Mouse (Mus musculus): ENCODE data around the gene Pkd1. TPM values are rescaled to one million over a fixed set of nuclear protein-coding genes. Genes with fewer than 3 reads are reported as not detected.
A peak's percentile ranks its signal among the peaks of the same experiment; 100 is the strongest.

The Pkd1 gene
- 21.3 and 21.9 TPM in 2 replicates for polyA plus RNA-seq (2015; fragmentation: Nextera tagmentation; extraction: Ambion mirVana)

DNA sequence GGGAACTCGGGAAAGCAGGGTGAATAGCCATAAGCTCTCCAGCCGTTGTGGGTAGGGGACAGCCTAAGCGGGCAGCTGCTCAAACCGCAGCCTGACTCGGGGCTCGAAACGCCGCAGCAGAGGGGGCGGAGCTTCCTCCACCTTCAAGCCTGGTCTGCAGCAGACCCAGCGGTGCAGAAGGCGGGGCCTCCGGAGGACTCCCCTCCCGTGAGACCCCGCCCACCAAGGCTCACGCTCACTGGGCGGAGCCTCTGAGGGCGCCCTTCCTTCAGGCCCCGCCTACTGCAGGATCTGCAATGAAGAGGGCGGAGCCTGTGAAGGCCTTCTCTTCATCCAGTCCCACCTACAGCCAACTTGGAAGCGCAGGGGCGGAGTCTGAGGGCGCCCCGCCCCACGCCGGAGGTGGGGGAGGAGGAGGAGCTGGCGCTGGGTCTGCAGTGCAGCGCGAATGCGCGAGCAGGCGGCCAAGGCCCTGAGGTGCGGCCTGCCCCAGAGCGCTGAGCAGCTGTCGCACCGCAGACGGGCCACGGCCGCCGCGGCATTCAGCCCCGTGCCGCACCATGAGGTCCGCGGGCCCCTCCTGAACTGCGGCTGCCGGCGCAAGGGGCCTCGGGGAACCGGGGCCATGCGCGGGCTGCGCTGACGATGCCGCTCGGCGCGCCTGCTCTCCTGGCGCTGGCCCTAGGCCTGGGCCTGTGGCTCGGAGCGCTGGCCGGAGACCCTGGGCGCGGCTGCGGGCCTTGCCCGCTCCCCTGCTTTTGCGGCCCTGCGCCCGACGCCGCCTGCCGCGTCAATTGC is at the start of gene Pkd1:
Pkd1 (plus strand) TSS at position 217 of the 798 bp plus-strand sequence.
- peak within 1 kb of the TSS; percentile 91 for H3K4me3 ChIP-seq (replicated peaks)
- H3K9ac ChIP-seq, result peak within 1 kb of the TSS; percentile 95
- ATAC-seq (replicated peaks; ENCODE audit: low FRiP score), result peak; percentile 96
- peak within 1 kb of the TSS; percentile 97 for H3K27ac ChIP-seq
- H3K27me3 ChIP-seq, result peaks cover 3% of the 10 kb centered on the region; the same call in 1 of the 2 replicates
- under 1% methylated on average over 69 of the region's 72 CpGs for WGBS
- no peaks in the 10 kb centered on the region for H3K9me3 ChIP-seq (replicated peaks)
- H3K4me1 ChIP-seq, result peaks cover 35% of the 10 kb centered on the region
- peak within 1 kb of the TSS; percentile 88 for H3K4me2 ChIP-seq
- no peaks in the 10 kb centered on the region for H3K36me3 ChIP-seq

DNA sequence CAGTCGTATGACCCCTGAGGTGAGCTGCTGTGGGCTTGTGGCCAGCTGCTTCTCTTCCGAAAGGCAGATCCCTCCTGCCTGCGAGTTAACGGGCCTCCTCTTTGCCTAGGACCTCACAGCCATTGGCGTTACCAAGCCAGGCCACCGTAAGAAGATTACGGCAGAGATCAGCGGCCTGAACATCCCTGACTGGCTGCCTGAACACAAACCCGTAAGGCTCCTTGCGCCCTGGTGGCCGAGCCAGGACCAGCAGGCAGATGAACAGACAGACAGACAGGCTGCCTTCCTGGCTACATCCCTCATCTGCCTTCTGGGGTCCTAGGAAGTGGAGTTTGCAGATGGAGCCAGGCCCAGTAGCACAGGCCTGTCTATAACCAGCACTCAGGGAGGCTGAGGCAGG is 47.4 kb upstream of the Pkd1 start:
- Histone ChIP-seq H3K4me1 (peaks cover 9% of the 10 kb centered on the region), H3K4me2 (no peak overlapping the region), H3K27ac (no peak overlapping the region), H3K4me3 (replicated peaks) (no peak overlapping the region), H3K36me3 (no peaks in the 10 kb centered on the region), H3K9me3 (replicated peaks) (no peaks in the 10 kb centered on the region), H3K9ac (no peak overlapping the region), H3K27me3 (no peaks in the 10 kb centered on the region)
- no peak for ATAC-seq (replicated peaks; ENCODE audit: low FRiP score)
- 41% methylated on average over 11 of the region's 11 CpGs for WGBS

DNA sequence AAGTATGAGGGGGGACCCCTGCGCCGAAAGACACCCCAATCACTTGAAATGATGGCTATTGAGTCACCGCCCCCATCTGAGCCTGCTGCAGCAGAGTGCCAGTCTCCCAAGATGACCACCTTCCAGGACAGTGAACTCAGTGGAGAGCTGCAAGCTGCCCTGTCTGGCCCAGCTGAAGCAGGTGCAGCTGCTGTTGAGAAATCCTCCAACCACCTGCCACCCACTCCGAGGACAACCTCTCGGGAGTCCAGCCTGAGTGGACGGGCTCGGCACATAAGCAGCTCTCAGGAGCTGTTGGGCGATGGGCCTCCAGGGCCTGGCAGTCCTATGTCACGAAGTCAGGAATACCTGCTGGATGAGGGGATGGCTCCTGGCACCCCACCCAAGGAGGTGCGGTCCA is 45.5 kb upstream of the Pkd1 start:
- WGBS, result 92% methylated on average over 10 of the region's 10 CpGs
- Histone ChIP-seq H3K4me3 (replicated peaks) (no peak overlapping the region), H3K4me2 (no peak overlapping the region), H3K36me3 (peaks cover 15% of the 10 kb centered on the region), H3K9ac (no peak overlapping the region), H3K27me3 (no peaks in the 10 kb centered on the region), H3K27ac (no peak overlapping the region), H3K9me3 (replicated peaks) (no peaks in the 10 kb centered on the region), H3K4me1 (peaks cover 12% of the 10 kb centered on the region)
- ATAC-seq (replicated peaks; ENCODE audit: low FRiP score), result no peak

DNA sequence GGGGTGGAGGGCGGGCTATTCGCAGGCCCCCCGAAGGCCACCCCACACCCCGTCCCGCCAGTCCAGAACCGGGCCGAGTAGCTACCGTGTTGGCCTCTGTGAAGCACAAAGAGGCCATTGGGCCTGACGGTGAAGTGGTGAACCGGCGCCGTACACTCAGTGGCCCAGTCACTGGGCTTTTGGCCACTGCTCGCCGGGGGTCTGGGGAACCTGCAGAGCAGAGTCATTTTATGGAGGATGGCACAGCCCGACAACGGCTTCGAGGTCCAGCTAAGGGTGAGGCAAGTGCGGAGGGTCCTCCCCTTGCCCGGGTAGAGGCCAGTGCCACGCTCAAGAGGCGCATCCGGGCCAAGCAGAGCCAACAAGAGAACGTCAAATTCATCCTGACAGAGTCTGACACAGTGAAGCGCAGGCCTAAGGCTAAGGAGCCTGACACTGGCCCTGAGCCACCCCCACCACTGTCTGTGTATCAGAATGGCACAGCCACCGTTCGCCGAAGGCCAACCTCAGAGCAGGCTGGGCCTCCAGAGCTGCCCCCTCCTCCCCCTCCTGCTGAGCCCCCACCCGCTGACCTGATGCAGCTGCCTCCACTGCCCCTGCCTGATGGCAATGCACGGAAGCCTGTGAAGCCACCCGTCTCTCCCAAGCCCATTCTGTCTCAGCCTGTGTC is 44.2 kb upstream of the Pkd1 start:
- no peaks in the 10 kb centered on the region for H3K27me3 ChIP-seq
- 93% methylated on average over 30 of the region's 30 CpGs for WGBS
- no peaks in the 10 kb centered on the region for H3K9me3 ChIP-seq (replicated peaks)
- no peak overlapping the region for H3K27ac ChIP-seq
- H3K4me3 ChIP-seq (replicated peaks), result no peak overlapping the region
- H3K36me3 ChIP-seq, result peaks cover 28% of the 10 kb centered on the region
- ATAC-seq (replicated peaks; ENCODE audit: low FRiP score), result no peak
- peaks cover 12% of the 10 kb centered on the region for H3K4me1 ChIP-seq
- H3K4me2 ChIP-seq, result no peak overlapping the region
- H3K9ac ChIP-seq, result no peak overlapping the region

DNA sequence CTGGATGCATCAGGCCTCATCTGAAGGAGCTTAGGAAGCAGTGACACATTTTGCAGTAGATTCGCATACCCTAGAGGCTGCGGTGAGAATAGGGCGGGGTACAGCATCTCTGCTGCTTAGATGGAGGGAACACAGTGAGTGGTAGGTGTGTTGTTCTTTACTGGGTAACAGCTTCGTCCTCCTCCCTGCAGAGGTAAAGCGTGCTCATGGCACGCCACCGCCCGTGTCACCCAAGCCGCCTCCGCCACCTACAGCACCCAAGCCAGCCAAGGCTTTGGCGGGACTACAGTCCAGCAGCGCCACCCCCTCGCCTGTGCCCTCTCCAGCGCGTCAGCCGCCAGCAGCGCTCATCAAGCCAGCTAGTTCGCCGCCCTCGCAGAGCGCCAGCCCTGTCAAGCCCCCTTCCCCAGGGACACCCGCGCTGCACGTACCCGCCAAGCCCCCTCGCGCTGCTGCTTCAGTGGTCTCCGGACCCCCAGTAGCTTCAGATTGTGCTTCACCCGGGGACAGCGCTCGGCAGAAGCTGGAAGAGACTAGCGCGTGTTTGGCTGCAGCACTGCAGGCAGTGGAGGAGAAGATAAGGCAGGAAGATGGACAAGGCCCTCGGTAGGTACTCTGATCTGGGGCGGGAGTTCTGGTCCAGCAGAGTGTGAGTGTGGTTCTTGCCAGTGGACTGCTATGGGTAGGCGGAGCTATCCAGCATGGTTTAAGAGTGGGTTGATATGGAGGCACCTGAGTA is 43.1 kb upstream of the Pkd1 start:
- peaks cover 12% of the 10 kb centered on the region for H3K4me1 ChIP-seq
- no peaks in the 10 kb centered on the region for H3K9me3 ChIP-seq (replicated peaks)
- no peak overlapping the region for H3K27ac ChIP-seq
- peak overlapping the region; percentile 15; the same call in 1 of the 2 replicates for H3K4me3 ChIP-seq (replicated peaks)
- no peak overlapping the region; the same call in 1 of the 2 replicates for H3K9ac ChIP-seq
- no peaks in the 10 kb centered on the region for H3K27me3 ChIP-seq
- H3K4me2 ChIP-seq, result peak overlapping the region; percentile 53
- H3K36me3 ChIP-seq, result peaks cover 39% of the 10 kb centered on the region
- 27% methylated on average over 36 of the region's 36 CpGs for WGBS
- no peak for ATAC-seq (replicated peaks; ENCODE audit: low FRiP score)

DNA sequence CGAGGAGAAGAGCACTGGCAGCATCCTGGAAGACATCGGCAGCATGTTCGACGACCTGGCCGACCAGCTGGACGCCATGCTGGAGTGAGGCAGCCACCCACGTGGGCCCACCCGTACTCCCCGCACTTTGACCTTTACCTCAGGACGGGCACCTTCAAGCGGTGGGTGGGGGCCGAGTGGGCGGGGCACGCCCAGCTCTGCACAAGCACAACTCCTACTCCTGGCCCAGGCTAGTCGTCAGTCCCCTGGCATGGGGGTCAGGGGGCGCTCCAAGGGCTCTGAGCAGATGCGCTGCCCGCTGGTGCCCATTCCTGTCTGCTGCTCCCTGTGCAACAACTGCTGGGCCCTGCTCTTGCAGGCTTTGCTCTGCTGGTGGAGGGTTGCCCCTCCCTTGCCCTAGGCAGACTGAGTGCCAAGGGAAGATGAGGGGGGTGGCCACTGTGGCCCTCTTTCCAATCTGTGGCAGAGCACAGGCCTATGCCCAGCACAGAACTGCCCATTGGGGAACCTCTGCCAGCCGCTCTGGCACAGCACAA is 42.4 kb upstream of the Pkd1 start:
- Histone ChIP-seq H3K36me3 (peaks cover 46% of the 10 kb centered on the region), H3K4me1 (peaks cover 12% of the 10 kb centered on the region), H3K4me3 (replicated peaks) (no peak overlapping the region), H3K4me2 (peak overlapping the region; percentile 53; the same call in 1 of the 2 replicates), H3K27ac (no peak overlapping the region), H3K9me3 (replicated peaks) (no peaks in the 10 kb centered on the region), H3K27me3 (no peaks in the 10 kb centered on the region), H3K9ac (0 out of 2 replicates have a peak overlapping the region, but pooled peaks have one; percentile 21)
- WGBS, result 55% methylated on average over 19 of the region's 19 CpGs
- no peak for ATAC-seq (replicated peaks; ENCODE audit: low FRiP score)

DNA sequence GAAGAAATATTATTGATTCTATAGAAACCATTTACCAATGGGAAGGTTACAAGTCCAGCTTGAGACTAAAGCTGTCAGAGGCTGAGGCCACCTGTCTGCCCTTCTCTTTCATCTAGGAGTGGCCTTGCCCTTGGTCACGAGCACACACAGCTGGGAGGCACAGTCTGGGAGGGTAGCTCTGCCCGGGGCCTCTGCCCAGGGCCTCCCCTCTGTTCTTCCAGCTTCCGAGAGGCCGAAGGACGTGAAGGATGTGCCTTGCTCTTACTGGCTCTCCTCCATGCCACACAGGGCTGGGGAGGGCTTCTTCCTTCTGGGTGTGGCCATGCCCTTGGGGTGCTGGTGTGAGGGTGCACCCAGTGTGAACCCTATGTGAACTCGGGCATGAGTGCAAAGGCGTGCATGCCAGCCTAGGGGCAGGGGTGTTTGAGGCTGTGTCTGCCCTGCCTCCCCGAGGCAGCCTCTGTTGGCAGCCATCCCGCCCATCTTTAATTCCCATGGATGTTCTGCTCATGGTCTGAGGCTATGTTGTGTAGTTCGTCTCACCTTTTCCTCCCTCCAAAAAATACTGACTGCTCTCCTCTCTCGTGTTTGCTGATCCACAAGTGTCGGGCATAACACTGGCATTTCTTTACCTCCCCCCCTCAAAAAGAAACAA is 41.7 kb upstream of the Pkd1 start:
- H3K4me3 ChIP-seq (replicated peaks), result no peak overlapping the region
- no peaks in the 10 kb centered on the region for H3K27me3 ChIP-seq
- no peaks in the 10 kb centered on the region for H3K9me3 ChIP-seq (replicated peaks)
- H3K9ac ChIP-seq, result no peak overlapping the region
- H3K27ac ChIP-seq, result no peak overlapping the region
- H3K4me2 ChIP-seq, result no peak overlapping the region
- peaks cover 51% of the 10 kb centered on the region for H3K36me3 ChIP-seq
- no peak for ATAC-seq (replicated peaks; ENCODE audit: low FRiP score)
- WGBS, result 83% methylated on average over 12 of the region's 12 CpGs
- peaks cover 12% of the 10 kb centered on the region for H3K4me1 ChIP-seq

DNA sequence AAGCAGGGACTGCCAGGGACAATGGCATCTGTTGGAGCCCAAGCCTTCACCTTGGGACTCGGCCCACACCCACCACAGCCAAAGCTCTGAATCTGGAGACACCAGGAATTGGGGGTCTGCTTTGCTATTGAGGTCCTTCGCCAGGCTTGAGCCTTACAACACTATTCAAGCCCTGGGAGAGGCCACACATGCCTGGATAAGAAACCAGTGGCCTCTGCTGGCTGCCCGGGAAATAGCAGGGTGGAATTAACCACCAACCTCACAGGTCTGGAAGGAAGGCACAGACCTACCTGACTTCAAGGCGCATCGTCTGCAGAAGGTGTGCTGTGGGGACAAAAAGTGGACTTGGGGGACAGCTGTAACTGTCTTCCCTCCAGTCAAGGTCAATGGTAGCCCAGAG is 36.0 kb upstream of the Pkd1 start:
- peaks cover 97% of the 10 kb centered on the region for H3K36me3 ChIP-seq
- no peak overlapping the region for H3K27ac ChIP-seq
- no peaks in the 10 kb centered on the region for H3K9me3 ChIP-seq (replicated peaks)
- no peaks in the 10 kb centered on the region for H3K4me1 ChIP-seq
- no peak overlapping the region for H3K9ac ChIP-seq
- ATAC-seq (replicated peaks; ENCODE audit: low FRiP score), result 0 out of 2 replicates have a peak, but pooled peaks have one; percentile 43
- no peaks in the 10 kb centered on the region for H3K27me3 ChIP-seq
- 46% methylated on average over 5 of the region's 5 CpGs for WGBS
- peak overlapping the region; percentile 29 for H3K4me2 ChIP-seq
- H3K4me3 ChIP-seq (replicated peaks), result peak overlapping the region; percentile 13; the same call in 1 of the 2 replicates

DNA sequence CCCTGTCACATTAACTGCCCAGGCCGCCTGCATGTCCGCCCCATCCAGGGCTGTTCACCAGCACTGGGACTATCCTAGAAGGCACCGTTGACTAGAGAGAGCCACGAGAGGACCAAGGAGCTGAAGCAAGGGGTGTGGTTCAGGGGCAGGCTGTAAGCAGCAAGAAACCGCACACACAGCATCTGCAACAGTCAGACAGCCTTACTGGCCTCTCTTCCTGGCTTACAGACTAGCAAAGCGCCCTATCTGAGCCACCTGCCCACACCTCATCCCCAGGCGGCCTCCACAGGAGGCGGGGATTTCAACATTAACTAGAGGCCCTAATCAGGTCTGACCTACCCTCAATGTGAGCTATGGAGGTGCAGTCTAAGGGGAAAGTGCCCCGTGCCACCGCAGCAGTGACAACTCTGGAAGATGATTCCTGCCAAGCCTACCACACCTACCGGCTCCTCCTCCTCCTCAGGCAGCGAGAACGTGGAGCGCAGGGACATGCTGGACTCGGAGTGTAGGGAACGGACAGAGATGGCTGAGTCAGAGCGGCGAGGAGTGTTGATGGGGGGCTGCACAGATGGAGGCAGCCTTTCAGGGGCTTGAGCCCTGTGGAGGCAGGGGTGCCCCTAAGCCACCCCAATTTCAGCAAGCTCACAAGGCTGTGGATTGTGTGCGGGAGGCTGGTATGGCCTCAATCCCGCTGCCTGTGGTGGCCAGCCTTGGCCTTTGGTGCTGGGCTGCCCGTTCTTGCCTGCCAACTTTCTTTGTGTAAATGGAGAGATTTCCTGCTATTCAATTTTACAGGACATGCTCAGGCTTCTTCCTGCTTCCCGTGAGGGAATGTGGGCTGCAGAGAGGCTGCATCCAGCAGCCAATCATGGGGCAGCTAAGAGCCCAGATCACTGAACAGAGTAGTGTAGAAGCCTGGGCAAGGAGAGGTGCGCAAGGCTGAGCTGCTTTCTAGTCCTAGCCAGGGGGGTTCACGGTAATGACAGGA is 35.1 kb upstream of the Pkd1 start:
- H3K9me3 ChIP-seq (replicated peaks), result no peaks in the 10 kb centered on the region
- no peaks in the 10 kb centered on the region for H3K27me3 ChIP-seq
- peak overlapping the region; percentile 74 for H3K27ac ChIP-seq
- 0 out of 2 replicates have a peak, but pooled peaks have one; percentile 27 for ATAC-seq (replicated peaks; ENCODE audit: low FRiP score)
- WGBS, result 79% methylated on average over 24 of the region's 24 CpGs
- peaks cover 96% of the 10 kb centered on the region for H3K36me3 ChIP-seq
- no peaks in the 10 kb centered on the region for H3K4me1 ChIP-seq
- H3K4me3 ChIP-seq (replicated peaks), result peak overlapping the region; percentile 13; the same call in 1 of the 2 replicates
- peak overlapping the region; percentile 5; the same call in 1 of the 2 replicates for H3K9ac ChIP-seq
- peak overlapping the region; percentile 29 for H3K4me2 ChIP-seq

DNA sequence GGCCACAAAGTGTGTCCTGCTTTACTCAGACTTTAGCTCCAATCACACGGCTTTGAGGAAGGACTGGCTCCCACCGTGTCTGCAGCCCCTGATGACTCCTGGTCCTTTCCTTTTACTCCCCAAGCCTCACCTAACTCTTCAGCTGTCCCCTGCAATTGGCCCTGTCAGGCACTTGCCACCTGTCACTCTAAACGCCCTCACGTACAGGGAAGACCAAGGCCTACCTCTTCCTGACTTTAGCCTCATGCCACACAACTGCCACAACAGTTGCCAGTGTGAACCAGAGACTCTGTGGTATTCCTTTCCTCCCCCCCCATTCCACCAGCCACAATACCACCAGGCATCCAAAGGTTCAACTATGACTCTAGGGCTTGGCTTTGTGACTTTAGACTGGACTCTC is 29.2 kb upstream of the Pkd1 start:
- no peak for ATAC-seq (replicated peaks; ENCODE audit: low FRiP score)
- peaks cover 56% of the 10 kb centered on the region for H3K36me3 ChIP-seq
- no peak overlapping the region for H3K9ac ChIP-seq
- H3K4me3 ChIP-seq (replicated peaks), result no peak overlapping the region
- H3K4me1 ChIP-seq, result peaks cover 8% of the 10 kb centered on the region
- WGBS, result 85% methylated on average over 4 of the region's 4 CpGs
- no peak overlapping the region for H3K27ac ChIP-seq
- no peaks in the 10 kb centered on the region for H3K9me3 ChIP-seq (replicated peaks)
- no peak overlapping the region for H3K4me2 ChIP-seq
- H3K27me3 ChIP-seq, result no peaks in the 10 kb centered on the region
